Mouse (Mus musculus) layer of hippocampus, postnatal 36 days (tissue): ENCODE measurements around the gene Zc3h13. TPM values are rescaled to one million over a fixed set of nuclear protein-coding genes. Genes with fewer than 3 reads are reported as not detected.

Experiments
- DNase-seq, 2 experiments: peaks; one replicate each; pipeline ENCODE4 v3.0.0; 2022
- microRNA-seq, 2 experiments: library from miRNA; unstranded; fragments of <30 nt; microRNA quantifications; one replicate each; pipeline ENCODE4 v1.2.0; 2021
- total RNA-seq, 2 experiments: library from RNA; stranded (reverse); gene quantifications; 2 replicates each; pipeline ENCODE4 v1.2.3; 2021

Gene Zc3h13
- total RNA-seq, 2 experiments from 2014 or later: 57.2 to 65.2 TPM

GRCm38 (mm10) chr14:75328062-75328461, 43.9 kb downstream of the Zc3h13 start:
- no peak for DNase-seq

- DNase-seq: no peak
Measured at GRCm38 (mm10) chr14:75330621-75331020, 46.4 kb downstream of the Zc3h13 start.

- DNase-seq: no peak
Measured at GRCm38 (mm10) chr14:75334321-75334720, 50.1 kb downstream of the Zc3h13 start.

DNA sequence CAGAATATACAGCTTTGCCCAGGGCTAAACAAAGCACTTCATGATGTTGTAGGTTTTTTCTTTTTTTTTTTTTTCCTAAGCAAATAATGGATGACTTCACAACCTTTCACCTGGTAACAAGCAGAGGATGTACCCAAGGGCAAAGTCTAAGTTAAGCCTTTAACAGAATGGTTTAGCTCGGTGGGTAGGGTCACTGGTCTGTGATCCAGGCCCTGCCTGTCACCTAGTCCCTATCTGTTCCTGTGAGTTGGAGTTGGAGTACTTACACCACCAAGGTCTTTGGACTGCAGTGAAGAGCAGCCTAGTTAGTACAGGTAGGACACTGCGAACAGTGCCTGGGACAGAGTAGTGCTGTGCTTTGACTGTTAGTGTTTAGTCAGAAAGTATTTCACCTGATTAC, 53.7 kb downstream of the Zc3h13 start:
- no peak for DNase-seq

- DNase-seq: no peak
Measured at GRCm38 (mm10) chr14:75346041-75346440, 61.9 kb downstream of the Zc3h13 start.

DNA sequence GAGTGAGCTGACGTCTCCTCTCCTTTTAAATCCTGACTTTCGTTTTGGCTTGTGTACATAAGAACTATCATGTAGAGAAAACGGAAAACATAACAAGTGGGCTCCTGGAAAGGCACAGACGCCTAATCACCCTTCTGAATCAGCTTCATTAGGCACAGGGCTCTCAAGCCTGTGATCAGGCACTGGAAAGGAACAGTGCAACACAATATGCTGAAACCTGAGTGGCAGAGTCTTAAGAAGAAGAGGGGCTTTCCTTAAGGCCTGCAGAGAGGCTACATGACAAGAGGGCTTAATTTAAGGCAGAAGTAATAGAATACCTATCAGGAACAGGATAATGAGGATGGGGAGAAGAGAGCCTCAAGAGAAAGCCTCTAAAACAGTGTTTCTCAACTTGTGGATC, 67.5 kb downstream of the Zc3h13 start:
- DNase-seq: no peak

DNA sequence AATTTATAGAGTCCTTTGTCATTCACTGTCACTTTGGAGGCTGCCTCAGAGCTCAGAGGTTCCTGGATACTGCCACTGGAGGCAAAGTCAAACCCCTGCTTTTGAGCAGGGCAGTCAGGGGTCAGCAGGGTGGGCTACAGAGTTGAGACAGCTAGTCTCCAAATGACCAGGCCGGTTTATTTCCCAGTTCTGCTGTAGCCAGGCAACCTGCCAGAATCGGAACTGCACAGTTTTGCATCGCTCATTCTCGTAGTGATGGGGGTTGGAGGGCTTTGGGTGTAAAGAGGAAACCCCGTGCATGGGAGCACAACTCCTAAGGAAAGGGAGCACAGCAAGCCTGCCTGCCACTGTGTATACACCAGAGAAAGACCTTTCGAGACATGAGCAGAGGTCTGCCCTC, 79.1 kb downstream of the Zc3h13 start:
- DNase-seq: no peak

DNA sequence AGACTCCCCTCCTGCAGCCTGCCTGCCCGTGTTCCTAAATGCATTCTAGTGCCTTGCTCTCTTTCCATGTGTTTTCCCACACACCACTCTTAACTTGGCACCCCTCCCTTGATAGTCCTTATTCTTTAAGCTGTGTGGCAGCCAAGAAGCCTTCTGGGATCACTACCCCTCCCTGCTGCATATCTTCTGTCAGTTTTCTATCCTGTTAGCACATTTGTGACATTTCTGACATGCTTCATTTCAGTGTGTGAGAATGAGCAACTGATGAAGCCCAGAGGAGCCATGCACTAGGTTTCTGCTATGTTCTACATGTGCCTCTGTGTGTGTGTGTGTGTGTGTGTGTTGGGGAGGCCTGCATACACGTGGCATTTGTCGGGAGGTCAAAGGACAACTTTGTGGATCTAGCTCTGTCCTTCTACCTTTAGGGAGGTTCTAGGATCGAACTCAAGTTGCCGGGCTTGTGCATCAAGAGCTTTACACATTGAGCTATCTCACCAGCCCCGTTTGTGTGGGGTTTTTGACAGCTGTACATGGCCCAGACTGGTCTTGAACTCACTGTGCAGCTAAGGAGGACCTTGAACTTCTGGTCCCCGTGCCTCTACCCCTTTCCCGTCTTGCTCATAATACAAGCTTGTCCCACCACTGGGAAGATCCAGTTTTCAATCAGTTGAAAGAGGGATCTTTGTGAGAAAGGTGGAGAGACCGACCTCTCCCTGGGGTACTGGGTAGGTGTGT, 81.3 kb downstream of the Zc3h13 start:
- no peak for DNase-seq

- DNase-seq: peak in 1 of 2 experiments; percentile 26
Measured at GRCm38 (mm10) chr14:75366741-75367140, 82.6 kb downstream of the Zc3h13 start.

DNA sequence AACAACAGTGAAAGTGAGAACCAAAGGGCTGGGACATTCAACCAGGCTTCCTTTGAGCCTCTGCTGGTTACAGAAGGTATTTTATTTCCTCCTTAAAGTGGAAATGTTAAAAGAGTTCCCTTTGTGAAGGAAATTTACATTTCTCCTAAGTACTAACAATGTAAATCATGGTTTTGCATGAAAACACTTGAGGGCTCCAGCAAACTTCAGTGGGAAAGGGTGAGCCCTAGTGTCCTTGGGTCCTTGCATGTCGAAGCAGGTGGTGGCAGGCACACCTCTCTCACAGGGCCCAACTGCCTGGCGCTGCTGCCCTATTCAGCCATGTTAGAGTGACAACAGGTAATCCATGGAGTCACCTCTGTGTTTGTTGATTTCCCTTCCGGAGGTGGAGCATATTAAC, 83.3 kb downstream of the Zc3h13 start:
- no peak for DNase-seq

- peak; percentile 18 to 27 for DNase-seq
Measured at GRCm38 (mm10) chr14:75369880-75370279, 85.7 kb downstream of the Zc3h13 start.

DNA sequence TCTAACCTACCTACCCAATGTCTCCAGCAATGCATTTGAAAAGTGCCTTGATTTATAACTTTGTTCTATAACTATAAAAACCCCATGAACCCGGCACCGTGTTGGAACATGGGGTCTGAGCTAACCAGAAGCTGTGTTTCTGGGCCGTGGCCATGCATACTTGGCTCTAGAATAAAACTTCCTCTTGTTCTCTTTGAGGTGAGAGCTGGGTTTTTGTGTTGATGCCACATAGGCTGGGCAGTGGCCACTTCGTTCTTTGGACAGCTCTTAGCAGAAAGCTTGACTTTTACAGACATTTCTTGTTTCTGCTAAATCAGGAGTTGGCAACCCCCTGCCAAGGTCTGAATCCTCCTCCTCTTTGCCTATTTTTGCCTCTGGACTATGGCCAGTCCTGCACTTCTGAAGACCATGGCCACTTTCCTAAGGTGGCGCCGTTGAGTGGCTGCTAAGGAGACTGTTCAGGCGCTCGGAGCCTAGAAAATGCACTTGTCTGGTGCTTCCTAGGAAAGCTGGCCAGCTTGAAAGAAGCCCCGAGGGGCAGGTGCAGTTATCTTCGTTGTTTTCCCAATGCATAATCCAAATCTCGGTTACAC, 90.9 kb downstream of the Zc3h13 start:
- DNase-seq: peak; percentile 7 to 11

DNA sequence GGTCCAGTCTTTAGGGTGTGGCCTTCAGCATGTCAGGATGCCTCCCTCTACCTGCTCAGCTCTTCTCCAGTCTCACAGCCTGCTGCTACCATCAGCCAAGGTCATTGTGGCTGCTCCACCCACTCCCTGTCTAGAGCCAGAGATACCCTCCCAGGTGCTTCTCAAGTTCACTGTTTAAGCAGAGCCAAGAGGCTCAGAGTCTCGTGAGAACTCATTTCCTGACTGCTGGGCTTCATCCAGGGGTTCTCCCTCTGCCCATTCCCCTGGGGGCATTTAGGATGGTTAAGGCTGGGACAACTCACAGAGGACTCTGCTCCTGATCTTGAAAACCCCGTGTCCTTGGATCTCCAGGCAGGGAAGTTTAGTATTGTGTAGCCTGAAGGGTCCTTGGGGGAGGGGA, 92.1 kb downstream of the Zc3h13 start:
- DNase-seq: no peak

DNA sequence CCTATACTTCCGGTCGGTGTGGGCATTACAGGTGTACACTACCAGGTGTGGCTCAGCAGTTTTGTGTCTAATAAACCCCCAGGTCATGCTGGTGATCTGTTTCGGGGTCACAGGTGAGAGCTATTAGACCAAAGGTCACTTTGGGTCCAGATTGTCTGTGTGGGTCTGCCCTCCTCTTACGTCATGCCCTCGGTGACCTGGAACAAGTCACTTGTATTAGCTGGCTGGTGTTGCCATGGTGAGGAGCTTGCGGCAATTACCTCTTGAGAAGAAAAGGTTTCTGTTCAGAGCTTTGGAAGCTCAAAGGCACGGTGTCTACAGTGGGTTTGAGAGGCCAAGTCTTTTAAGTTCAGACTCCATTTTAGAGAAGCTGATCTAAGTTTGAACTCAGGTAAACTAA, 93.4 kb downstream of the Zc3h13 start:
- no peak for DNase-seq

Small RNA genes within 50 kb of the gene (microRNA-seq; reads per million reads assigned to microRNA genes)
- 0 reads per million in 2 experiments for gene Gm44482

Other genes starting within 250 kb of the Zc3h13 start
- gene Lrrc63, start 153.5 kb upstream of the Zc3h13 start, total RNA-seq: not detected
- gene Lcp1, start 153.3 kb upstream of the Zc3h13 start, total RNA-seq: 1 to 10 TPM; 6.8 to 6.9 TPM
- gene Cpb2, start 42.1 kb upstream of the Zc3h13 start, total RNA-seq: not detected
- 10 to 100 TPM in 1 of 2 experiments, 1 to 10 TPM in 1; 9.8 to 10.0 TPM for gene Siah3, start 171.6 kb downstream of the Zc3h13 start, total RNA-seq